Mouse (Mus musculus): ENCODE results near the gene Apol7b. TPM values are rescaled to one million over a fixed set of nuclear protein-coding genes. Genes with fewer than 3 reads are reported as not detected.

The Apol7b gene
- not detected in 2 replicates for polyA plus RNA-seq (2012)

DNA sequence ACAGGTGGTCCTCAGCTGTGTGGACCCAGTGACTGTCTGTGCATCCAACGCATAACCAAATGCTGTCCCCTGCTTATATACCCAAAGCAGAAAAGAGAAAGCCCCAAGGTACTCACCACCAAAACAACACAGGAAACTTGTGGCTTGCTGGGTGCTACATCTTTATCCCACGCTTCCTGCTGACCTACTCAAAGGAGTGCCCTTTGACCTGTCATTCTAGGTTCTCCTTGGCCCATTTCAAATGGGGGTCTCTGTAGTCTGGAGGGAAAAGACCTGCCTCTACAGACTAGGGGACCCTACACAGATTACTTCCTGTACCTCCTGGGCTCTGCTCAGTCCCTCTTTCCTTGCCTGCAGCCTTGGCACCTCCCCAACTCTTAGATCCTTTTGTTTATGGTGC is at the start of gene Apol7b:
Gene Apol7b (minus strand): TSS at position 101 of the 400 bp plus-strand sequence.

DNA sequence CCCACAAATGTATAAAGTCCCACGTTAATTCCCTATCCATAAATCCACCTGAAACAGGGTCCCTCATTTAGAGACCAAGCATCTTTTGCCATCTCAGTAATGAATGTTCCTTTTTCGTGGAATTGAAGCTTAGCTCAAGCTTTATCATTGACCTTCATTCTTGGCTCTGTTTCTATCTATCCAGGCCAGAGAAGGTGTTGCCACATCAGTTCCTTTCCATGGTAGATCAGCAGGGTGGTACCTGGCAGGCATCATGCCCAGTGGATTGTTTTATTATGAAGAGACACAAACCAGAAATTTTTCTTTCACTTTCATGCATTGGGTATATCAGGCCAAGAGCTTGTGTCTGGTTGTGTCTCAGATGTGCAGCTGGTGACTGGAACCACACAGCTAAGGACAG is 29.4 kb upstream of the Apol7b start, which contains the start of gene Apol10a:
Gene Apol10a (plus strand): TSS at position 355 of the 400 bp plus-strand sequence.

DNA sequence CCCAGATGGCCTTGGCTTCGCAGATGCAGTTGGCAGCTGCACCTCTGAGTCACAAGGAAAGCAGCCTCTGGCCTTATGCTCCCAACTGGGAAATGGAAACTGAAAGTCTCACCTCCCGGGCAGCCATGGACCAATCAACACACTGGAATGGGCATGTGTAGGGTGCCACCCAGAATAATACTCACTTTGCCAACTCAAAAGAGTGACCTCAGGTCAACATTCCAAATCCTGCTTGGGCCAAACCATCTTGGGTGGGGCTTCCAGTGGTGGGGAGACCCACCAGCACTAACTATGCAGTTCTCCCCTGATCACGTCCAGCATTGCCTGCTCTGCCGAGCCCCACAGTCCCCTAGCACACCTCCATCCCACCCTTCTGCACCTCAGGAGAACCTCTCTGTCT is 36.3 kb downstream of the Apol7b start, which contains the start of gene Apol9a:
Gene Apol9a (minus strand): TSS at position 101 of the 400 bp plus-strand sequence.

DNA sequence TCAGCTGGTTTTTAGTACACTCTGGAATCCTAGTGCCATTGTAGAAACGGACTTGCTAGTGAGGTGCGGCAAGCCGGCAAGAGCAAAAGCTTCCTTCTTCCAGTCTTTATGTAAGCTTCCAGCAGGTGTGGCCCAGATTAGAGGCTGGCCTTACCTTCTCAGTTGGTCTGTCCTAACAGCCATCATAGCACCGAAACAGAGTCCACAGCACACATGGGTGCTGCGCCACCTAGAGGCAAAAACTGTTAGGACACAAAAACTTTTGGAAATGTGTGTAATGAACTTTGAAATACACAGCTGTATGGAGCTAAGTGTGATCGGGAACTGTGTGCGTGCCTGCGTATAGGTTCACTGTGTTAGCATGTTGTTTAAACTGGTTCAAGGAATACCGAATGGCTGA is 48.3 kb downstream of the Apol7b start, which contains the start of gene Apol7a:
Gene Apol7a (minus strand): TSS at position 84 of the 400 bp plus-strand sequence.

Other genes starting within 250 kb of the Apol7b start
- gene Rbfox2, start 140.5 kb downstream of the Apol7b start, polyA plus RNA-seq (2012): 0.57 and 0.71 TPM in 2 replicates
- 0.18 TPM in 1 of 2 replicates, not detected in the other for gene Apol7a, start 48.4 kb downstream of the Apol7b start, polyA plus RNA-seq (2012)
- 0.16 TPM in 1 of 2 replicates, not detected in the other for gene Apol9a, start 36.4 kb downstream of the Apol7b start, polyA plus RNA-seq (2012)
- not detected in 2 replicates for gene Apol10a, start 29.6 kb upstream of the Apol7b start, polyA plus RNA-seq (2012)
- 0.05 TPM in 1 of 2 replicates, not detected in the other for gene Apol11a, start 60.8 kb upstream of the Apol7b start, polyA plus RNA-seq (2012)
- 0.09 TPM in 1 of 2 replicates, not detected in the other for gene Apol7c, start 85.8 kb upstream of the Apol7b start, polyA plus RNA-seq (2012)
- not detected in 2 replicates for gene 1700025B11Rik, start 114.4 kb upstream of the Apol7b start, polyA plus RNA-seq (2012)
- not detected in 2 replicates for gene Apol10b, start 148.6 kb upstream of the Apol7b start, polyA plus RNA-seq (2012)
- not detected in 2 replicates for gene Gm36245, start 151.8 kb upstream of the Apol7b start, polyA plus RNA-seq (2012)
- 0.13 and 0.17 TPM in 2 replicates for gene Apol11b, start 195.8 kb upstream of the Apol7b start, polyA plus RNA-seq (2012)

All from megakaryocyte-erythroid progenitor cell, adult 5 weeks (primary cell).